Mouse (Mus musculus) spleen, adult 12 weeks (tissue): ENCODE results near the gene Cyp24a1.

Experiments used
- DNase-seq: peaks from one replicate; pipeline ENCODE4 v3.0.0; 2022; ENCODE audit warnings: low spot score

Cyp24a1 gene

DNA sequence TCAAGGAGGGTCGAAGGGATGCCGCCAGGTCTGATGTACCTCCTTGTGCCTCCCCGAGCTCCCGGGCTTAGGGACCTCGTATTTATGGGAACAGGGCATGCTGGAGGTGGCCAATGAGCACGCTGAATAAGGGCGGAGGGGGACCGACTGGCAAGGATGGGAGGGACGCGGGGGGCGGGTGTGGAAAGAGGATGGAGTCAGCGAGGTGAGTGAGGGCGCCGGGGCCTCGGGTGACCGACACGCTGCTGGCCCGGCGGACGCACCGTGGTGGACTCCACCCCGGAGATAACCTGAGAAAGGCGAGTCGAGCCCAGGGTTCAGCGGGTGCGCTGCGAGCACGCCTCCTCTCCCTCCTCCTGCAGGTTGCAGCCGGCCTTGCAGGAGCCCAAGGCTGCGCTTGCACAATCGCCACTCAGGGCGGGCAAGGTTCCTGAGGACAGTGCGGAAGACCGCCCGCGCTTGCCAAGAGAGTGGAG lies at the start of gene Cyp24a1:
Cyp24a1 (minus strand) TSS at position 55 of the 476 bp plus-strand sequence.
- DNase-seq, result no peak

DNA sequence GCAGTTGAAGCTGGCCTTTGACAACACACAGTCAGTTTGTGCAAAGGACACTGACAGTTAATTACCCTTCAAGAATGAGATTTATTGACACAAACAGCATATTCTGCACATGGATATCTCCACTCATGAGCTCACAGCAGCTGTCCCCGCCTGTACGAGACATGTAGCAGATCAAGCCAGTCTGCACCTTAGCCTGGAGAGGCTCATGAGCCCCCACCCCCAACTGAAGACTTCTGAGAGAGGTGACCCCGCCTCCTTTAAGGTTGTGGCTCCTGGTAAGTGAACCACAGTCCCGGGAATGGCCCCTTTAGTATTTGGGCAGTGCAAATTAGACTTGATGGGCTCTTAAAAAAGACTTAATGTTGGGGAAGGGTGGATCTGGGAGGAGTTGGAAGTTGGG lies 48.8 kb upstream of the Cyp24a1 start:
- no peak for DNase-seq

DNA sequence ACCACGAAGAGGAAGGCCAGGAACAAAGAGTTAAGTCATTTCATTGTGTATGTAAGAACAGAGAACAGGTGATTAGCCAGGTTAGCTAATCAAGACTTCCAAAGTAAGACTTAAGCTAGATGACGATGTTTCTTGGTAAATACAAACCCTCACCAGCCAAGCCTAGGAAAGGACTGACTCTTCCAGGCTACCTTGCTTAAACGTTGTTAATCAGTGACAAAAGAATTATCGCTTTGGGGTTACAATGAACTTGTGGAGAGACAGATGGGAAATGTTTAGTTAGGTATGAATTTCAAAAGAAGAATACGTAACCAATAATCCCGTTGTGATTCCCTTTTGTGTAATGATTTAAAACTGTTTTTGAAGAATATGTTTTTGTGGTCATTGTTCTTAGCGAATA lies 48.0 kb upstream of the Cyp24a1 start:
- no peak for DNase-seq

DNA sequence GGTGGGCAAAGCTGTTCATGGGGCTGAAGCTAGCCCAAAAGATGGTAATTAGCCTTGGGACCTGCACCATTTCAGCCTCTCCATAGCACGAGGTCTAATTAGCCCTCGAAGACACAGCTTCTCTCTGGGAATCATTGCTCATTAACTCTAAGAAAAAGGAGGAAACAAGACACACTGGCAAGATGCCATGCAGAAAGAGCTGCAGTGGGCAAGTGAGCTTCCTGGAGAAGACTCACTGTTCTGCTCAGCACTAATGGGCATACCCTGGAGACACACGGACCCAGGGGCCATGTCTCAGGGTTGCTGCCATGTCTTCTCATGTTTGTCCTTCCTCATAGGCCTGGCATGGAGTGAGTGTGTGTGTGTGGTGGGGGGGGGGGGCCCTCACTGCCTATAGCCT lies 47.2 kb upstream of the Cyp24a1 start:
- no peak for DNase-seq

DNA sequence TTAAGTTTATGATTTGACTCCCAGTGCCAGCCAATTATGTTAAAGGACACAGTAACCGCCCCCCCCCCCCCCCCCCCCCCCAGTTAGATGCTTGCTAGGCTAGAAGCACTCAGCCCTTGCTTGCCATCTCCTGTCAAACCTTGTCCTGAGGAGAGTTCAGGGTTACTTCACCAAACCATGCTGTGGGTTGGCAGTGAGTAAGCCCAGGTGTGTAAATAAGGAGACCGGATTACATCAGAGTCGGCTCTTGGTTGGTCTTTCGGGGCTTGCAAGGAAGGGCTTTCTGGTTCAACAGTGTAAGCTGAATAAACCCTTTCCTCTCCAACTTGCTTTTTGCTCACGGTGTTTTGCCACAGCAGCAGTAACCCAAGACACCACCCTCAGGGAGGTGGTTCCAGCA lies 46.7 kb upstream of the Cyp24a1 start:
- DNase-seq, result no peak

DNA sequence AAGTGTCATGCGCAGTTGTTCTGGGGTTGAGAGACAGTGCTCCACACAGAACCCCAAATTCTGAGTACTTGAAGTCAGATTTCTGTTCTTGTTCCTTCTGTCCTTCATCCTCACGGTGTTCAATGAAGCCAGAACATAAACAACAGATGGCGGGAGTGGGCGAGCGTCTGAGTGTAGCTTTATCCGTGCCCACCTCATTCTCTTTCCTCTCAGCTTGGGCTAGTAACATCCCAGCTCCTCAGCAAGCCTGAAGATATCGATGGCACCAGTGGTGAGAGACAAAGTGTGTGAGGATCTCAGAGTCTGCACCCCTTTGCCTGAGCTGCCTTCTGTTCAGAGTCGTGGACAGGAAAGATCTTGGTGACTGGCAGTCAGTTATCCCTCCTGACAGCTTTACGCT lies 42.3 kb upstream of the Cyp24a1 start:
- DNase-seq, result no peak

DNA sequence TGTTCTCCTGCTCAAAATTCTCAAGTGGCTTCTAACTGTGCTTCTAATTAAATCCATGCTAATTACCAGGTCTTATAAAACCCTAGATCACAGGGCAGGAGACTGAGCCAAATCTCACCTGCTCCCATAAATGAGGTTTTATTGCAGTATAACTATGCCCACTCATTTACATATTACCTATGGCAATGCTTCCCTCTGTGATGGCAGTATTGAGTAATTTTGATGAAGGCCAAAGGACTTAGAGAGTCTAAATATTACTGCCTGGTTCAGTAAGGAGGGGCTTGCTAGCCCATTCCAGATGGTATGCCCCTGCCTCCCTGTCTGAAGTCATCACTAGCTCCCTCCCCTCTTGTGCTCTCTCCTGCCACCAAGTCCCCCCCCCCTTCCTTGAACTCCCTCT lies 38.9 kb upstream of the Cyp24a1 start:
- DNase-seq, result no peak

DNA sequence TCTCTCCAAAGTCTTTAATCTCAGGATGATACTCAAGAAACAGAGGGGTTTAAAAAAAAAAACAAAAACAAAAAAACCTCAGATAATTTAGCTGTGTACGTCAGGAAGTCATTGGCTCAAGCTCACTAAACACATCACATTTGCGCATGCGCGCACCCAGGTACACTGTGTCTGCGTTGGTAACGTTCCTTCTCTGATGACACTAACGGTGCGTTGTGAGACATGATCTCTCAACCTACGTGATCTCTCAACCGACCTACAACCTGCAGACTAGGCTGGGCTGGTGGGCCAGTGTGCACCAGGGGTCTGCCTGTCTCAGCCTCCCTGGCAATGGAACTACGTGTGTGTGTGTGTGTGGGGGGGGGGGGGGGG lies 37.8 kb upstream of the Cyp24a1 start:
- no peak for DNase-seq

DNA sequence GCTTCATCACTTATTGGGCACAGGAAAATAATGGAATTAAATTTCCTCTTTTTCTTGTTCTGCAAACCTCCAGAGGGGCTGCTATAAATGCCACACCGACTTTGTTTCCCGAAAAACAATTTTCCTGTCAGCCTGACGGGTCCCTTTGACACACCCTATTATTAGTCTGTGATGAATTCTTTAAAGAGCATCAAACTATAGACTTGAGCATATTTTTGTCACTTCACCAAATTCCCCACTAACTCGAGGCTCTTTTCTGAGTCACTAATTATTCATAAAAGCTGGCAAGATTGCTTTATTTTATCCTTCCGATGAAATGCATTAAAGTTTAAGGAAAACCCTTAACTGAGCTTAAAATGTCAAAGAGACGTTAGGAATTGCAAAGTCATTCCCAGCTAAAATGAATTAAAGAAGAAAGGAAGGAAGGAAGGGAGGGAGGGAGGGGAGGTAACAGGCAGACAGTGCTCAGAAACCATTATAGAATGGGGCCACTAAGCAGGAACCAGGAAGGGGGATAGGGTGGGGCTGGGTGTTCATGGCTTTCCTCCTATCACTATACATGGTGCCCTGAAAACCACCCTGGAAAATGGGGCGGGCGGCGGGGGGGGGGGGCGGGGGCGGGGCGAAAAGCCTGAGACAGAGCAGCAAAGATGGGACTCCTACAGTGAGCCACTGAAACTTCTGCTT lies 37.3 kb upstream of the Cyp24a1 start:
- no peak for DNase-seq

DNA sequence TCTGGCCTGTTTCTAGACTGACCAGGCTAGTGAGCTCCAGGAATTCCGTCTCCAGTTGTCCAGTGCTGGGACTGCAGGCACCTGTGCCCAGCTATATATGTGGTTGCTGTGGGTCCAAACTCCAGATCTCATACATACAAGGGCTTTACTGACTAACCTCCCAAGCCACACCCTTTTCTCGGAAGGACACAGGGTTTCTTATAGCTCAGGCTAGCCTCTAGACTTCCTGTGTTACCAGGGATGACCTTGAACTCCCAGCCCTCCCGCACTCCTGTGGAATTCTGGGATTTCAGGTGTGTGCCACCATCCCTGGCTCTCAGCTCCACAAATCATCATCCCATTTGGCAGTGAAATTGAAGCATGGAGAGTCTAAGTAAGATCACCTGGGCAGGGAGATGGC lies 33.3 kb upstream of the Cyp24a1 start:
- DNase-seq, result no peak

DNA sequence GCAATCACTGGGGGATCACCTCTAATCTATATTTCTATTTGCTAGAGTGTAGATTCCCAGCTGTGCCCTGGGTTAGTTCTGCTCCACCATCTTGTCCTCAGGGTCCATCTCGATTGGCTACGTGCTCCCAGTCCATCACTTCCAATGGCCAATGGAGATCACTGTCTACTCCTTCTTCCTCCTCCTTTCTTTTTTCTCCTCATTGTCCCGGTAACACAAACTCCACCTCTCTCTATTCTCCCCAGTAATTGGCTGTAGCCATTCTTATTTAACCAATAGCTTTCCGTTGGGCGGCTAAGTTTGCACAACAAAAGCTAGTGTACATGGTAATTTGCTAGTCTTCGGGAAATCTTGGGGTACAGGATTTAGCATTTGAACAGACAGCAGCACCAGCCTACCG lies 32.8 kb upstream of the Cyp24a1 start:
- DNase-seq, result no peak

DNA sequence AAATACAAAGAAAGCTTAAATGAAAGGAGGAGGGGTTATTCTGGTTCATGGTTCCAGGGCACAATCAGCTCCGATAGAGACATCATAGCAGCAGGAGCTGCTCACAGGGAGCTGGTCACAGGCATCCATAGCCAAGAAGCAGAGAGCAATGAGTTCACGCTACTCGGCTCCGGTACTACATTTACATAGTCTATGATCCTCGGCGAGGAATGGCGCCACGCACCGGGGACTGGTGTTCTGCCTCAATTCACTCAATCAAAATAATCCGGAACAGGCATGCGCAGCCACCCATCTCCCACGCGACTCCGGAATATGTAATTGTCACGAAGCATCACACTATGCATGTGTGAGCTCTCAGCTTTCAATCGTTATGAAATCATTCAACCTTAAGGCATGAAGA lies 31.1 kb upstream of the Cyp24a1 start:
- DNase-seq, result no peak

DNA sequence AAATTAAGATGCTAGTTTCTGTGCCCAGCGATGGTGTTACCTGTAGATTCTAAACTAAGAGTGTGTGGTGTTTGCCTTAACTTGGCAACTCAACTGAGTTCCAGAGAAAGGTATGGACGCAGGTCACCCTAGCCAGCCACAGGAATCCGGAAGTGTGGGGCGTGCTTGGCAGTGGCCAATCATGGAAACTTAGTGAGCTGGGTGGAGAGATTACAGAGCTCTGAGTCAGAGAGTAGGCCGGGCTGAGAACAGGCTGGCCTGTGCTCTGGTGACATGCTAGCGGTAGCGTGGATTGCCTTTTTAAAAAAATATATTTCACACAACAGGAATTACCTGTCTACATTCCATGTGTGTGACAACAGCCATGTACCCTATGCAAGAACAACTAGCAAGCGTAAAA lies 29.6 kb upstream of the Cyp24a1 start:
- DNase-seq, result no peak

DNA sequence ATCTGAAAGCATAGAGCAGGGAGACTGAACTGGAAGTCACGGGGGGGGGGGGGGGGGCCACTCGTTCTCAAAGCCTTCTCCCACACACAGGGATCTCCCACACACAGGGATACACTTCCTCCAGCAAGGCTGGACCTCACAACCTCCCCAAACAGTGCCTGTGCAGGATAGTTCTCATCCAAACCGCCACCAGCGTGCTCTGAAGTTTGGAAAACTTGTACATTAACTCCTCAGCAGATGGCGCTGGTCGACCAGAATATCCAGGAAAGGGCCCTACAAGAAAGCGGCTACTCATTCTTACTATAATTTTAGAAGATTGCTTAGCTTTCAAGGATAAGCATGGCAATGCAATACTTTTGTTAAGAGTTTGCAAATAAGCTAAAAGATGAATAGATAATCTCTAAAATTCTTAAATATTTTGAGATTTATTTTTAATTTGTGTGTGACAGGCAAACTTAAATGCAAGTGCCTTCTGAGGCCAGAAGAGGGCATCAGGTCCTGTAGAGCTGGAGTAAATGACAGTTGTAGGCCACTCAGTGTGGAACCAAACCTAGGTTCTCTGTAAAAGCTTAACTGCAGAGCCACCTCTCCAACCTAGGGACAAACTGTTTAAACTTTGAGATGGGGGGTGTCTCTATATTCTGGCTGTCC lies 23.5 kb upstream of the Cyp24a1 start:
- DNase-seq, result no peak

DNA sequence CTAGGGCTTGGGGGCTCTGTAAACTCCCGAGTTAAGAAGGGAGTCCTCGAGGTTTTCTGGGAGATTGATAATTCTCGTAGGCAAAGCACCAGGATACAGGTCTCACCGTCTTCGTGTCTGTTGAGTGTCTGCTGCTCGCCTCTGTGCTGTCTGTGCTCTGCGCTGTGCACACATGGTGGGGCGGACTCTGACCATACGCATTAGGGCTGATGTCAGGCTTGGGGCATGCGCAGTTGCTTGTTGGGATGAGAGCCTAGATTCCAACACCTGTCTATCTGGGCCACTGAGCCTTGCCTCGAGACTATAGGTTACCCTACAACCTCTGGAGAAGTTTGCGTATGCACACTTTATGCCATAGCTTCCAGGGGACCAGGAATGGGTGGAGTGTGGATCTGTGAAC lies 16.8 kb upstream of the Cyp24a1 start:
- DNase-seq, result no peak

DNA sequence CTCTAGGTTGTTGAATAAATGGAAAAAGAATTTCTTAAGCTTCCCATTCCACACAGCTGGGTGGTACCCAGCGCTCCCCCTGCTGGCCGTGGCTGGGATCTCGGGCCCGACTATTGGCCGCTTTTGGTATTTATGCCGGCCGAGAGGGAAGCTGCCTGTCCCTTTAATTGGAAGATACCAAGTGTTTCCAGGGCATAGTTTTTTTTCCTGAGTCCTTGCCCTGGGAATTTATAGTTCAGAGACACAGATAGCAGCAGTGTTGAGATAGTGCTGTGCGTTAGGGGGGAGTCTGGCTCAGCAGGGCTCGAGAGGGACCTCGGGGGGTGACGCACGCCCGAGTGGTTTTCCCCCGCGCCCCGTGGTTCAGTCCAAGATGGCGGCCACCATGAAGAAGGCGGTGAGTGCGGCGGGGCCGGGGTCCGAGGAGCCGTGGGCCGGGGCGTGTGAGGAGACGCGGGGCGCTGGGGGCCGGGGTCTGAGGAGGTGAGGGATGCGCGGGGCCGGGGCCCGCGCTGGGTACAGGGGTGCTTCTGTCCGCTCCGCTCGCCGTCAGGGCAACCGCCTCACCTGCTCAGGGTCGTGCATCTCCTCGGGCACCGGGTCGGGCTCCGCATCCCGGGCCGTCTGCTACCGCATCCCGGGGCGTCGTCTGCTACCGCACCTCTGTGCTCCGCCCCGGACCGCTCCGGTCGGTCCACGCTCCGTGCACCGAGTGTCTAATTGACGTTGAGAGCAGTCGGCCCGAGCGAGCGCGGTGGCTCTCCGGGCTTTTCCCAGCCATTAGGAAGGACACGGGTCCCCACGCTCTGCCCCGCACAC lies 14.3 kb upstream of the Cyp24a1 start:
- peak; percentile 84 for DNase-seq

DNA sequence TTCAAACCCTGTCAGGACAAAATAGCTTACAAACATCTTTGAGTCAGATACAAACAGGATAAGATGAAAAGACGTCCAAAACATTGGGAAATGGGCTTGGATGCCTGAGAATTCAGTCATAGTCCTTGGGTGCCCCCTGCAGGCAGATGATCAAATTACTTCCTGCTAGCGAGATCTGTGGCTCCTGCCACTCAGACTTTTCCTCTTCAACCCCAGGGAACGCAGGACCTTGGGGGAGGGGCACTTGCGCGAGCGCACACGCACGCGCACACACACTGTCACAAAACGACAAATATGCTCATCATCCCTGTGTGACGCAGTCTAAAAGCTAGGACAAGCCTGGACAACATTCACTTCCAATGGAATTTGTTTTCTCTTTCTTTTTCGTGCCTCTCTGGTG lies 11.9 kb upstream of the Cyp24a1 start:
- peak; percentile 63 for DNase-seq

DNA sequence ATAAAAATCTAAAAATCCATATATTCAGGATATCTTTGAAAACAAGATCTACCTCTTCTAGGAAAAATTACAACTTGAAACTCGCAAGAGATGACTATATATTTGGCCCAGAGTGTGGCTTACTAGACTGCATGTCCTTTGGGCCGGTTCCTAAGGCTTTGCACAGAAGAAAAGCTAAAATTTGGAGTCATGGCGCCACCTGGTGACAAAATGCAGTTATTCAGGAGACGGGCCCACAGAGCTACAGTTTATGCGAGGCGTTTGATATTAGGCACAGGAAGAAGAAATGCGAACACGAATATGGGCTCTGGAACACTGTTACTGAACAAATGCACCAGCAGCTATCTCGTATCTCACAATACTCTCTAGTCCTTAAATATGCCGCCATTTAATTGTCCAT lies 10.8 kb upstream of the Cyp24a1 start:
- DNase-seq, result peak; percentile 56

DNA sequence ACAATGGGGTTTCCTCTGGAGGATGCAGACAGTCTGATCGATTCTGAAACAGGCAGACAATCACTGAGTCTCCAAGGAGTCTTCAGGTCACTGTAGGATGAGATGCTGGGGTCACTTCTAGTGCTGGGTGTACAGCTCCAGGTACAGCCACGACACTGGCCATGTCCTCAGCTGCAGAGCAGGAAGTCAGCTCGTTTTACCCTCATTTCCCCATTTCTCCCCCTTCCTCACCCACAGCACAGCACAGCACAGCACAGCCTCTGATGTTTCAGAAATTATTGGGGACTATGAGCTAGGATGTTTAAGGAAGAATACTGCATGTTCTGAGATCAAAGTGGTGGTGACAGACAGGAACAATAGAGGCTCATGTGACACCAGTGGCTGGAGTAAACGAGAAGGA lies 7.0 kb upstream of the Cyp24a1 start:
- DNase-seq, result no peak

DNA sequence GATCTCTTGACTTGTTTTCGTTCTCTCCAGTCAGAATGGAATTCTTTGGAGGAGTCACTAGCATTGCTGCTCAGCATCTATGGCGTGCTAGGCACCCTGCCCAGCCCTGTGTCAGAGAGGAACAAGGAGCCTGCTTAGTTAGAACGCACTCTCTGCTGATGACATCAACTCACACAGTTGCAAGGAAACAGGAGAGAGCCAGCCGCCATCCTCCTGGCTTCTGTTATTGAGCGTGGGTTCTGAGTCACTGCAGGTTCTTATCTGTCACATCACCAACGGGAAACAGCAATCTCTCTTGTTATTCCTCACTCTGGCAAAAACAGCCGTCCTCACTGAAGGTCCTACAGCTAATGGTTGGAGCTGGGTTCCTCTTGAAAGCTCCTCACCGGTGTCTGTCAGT lies 6.4 kb upstream of the Cyp24a1 start:
- DNase-seq, result no peak

DNA sequence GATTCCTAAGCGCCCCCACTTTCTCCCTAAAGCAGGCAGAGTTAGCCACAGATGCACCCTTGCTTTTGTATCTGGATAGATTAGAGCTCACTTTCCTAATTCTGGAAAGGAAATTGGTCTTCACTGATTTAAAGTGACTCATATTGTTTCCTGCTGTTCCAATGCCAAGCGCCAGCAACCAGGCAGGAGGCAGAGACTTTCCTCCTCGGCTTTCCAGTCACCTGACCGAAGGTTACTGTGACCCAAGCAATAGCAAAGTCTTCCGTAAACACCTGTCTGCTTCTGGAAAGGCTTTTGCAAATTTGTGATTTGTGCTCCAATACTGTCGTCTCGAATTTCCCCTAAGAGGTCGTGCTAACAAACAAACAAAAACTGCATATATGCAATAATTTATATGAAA lies 1.1 kb upstream of the Cyp24a1 start:
- DNase-seq, result no peak

DNA sequence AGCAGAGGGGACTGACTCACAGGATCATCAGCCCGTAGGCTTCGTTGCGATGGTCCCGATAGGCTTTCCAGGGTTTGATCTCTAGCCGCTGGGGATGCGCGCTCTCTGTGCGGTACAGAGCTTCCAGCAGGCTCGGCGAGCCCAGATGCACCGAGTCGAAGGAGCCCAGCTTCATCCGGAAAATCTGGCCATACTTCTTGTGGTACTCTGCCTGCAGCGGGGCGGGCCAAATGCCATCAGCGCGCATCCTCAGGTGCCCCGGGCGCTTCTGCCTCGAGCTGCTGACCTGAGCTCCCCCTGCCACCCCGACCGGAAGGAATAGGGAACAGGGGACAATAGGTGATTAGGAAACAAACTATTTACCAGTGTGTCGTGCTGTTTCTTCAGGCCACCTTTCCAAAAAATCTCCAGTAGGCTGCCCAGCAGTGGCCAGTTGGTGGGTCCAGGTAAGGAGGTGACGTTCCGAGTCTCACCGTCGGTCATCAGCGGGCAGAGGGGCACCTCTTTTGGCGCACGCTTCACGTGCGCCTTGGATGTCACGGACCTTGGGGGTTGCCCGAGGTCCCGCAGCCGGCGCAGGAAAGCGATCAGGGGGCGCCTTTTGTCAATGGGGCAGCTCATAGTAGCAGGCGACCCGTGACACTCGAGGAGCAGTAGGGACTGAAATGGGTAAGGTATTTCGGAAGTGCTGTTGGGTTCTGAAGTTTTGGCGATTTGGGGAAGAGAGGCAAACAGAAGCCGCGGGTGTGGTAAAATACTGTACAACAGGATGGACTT lies 603 bp downstream of the Cyp24a1 start, which contains the start of gene Pfdn4:
Pfdn4 (plus strand) TSS at position 275 of the 777 bp plus-strand sequence.
- DNase-seq, result no peak
